Mouse (Mus musculus) T-helper 17 cell (primary cell): ENCODE measurements around the gene Lrrc20.
"Not testable (repeated sequence)": the region's sequence is repeated elsewhere in the genome, so short reads cannot be mapped to it uniquely, and the experiment has no call there.

ENCODE experiments used
- in situ Hi-C, 2 experiments: fragments of 300-600 bp; cut with MboI, MseI; formaldehyde crosslinking; loops; 1 replicate in 1 of 2; 2 replicates in 1 of 2; pipeline ENCODE4 v1.15.1; 2025; ENCODE audit warnings: high pct_unique_total_duplicates in 2 of 2

Lrrc20 gene

GRCm38 (mm10) chr10:61570181-61570580 is 94.6 kb downstream of the Lrrc20 start:
- in situ Hi-C loops, result no loop called here

GRCm38 (mm10) chr10:61572126-61572525 is 96.5 kb downstream of the Lrrc20 start:
- in situ Hi-C loops, result no loop called here

DNA sequence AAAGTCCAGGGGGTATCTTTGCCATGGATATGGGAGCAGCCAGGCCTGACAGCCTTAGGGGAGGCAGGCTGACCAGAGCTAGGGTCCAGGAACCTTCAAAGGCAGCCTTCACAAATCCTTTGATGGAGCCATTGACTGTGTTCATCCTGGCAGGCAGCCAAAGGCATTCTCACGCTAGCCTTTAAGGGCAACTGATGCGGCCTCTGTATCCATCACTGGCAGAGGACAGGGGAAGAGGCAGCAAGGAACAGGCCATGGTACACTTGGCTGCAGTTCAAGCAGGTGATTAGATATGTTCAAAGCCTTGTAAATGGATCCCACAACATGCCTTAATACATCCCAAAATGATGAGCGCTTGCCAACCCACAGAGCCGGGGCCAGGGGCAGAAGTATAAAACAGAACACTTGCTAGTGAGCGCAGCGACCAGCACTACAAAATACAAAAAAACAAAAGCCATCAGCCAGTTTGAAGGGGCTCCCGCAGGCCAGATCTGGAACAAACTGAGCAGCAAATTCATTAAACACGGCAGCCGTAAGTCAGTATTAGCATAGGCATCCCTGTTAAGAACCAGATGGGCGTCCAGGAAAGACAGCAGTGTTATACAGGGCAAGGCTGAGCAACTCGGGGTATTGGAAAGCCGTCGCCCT is 100.6 kb downstream of the Lrrc20 start:
- in situ Hi-C loops, result no loop called here

GRCm38 (mm10) chr10:61587241-61587849 is 111.7 kb downstream of the Lrrc20 start:
- in situ Hi-C loops, result loop anchor here in 1 of 2 experiments (10.0 kb wide), 1 partner anchor 63 kb away; no protein-coding TSS in a partner anchor

GRCm38 (mm10) chr10:61597991-61598390 is 122.4 kb downstream of the Lrrc20 start:
- in situ Hi-C loops, result no loop called here

GRCm38 (mm10) chr10:61599556-61600114 is 124.0 kb downstream of the Lrrc20 start:
- in situ Hi-C loops, result loop anchor here (5.0 to 10.0 kb wide), 3 partner anchors 55 to 455 kb away; partner anchors contain the start of gene Sgpl1 (in 1 of the 2)

- in situ Hi-C loops, result loop anchor here (5.0 to 10.0 kb wide), 3 partner anchors 52 to 458 kb away; partner anchors contain the start of gene Sgpl1 (in 1 of the 2)
Measured at GRCm38 (mm10) chr10:61602283-61603033, 126.9 kb downstream of the Lrrc20 start.

GRCm38 (mm10) chr10:61604376-61605065 is 128.9 kb downstream of the Lrrc20 start:
- in situ Hi-C loops, result loop anchor here (5.0 to 10.0 kb wide), 4 partner anchors 50 to 460 kb away; partner anchors contain the start of gene Sgpl1 (in 1 of the 2)

GRCm38 (mm10) chr10:61605381-61605780 is 129.8 kb downstream of the Lrrc20 start:
- in situ Hi-C loops, result loop anchor here (5.0 to 10.0 kb wide), 3 partner anchors 49 to 461 kb away; partner anchors contain the start of gene Sgpl1 (in 1 of the 2)

- in situ Hi-C loops, result loop anchor here (5.0 to 10.0 kb wide), 3 partner anchors 49 to 461 kb away; partner anchors contain the start of gene Sgpl1 (in 1 of the 2)
Measured at GRCm38 (mm10) chr10:61605851-61606250, 130.2 kb downstream of the Lrrc20 start.

GRCm38 (mm10) chr10:61608233-61608632 is 132.6 kb downstream of the Lrrc20 start:
- in situ Hi-C loops, result loop anchor here (5.0 to 10.0 kb wide), 3 partner anchors 47 to 463 kb away; partner anchors contain the start of gene Sgpl1 (in 1 of the 2)

- in situ Hi-C loops, result no loop called here
Measured at GRCm38 (mm10) chr10:61610650-61611235, 135.1 kb downstream of the Lrrc20 start.

DNA sequence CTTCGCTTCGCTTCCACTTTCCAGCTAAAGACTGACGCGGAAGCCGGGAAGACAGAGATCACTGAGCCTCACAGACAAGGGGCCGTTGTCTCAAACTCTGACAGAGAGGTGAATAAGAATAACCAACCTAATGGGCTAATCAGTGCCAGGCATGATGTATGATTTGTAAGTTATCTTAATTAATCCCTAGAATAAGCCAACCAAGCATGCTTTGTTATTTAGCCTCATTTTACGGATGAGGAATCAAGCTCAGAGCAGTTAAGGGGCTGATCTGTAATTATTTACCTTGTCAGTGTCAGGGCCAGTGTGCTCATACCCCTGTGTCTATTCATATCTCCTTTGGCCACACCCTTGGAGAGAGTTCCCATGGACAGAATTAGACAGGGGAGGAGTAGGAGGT is 138.7 kb downstream of the Lrrc20 start:
- in situ Hi-C loops, result no loop called here

GRCm38 (mm10) chr10:61618528-61618927 is 142.9 kb downstream of the Lrrc20 start:
- in situ Hi-C loops, result no loop called here

GRCm38 (mm10) chr10:61621681-61622080 is 146.1 kb downstream of the Lrrc20 start:
- in situ Hi-C loops, result no loop called here

- in situ Hi-C loops, result not testable (repeated sequence)
Measured at GRCm38 (mm10) chr10:61623874-61624273, 148.3 kb downstream of the Lrrc20 start.

GRCm38 (mm10) chr10:61624771-61625170 is 149.2 kb downstream of the Lrrc20 start:
- in situ Hi-C loops, result no loop called here

GRCm38 (mm10) chr10:61625381-61626257 is 150.0 kb downstream of the Lrrc20 start:
- in situ Hi-C loops, result no loop called here

DNA sequence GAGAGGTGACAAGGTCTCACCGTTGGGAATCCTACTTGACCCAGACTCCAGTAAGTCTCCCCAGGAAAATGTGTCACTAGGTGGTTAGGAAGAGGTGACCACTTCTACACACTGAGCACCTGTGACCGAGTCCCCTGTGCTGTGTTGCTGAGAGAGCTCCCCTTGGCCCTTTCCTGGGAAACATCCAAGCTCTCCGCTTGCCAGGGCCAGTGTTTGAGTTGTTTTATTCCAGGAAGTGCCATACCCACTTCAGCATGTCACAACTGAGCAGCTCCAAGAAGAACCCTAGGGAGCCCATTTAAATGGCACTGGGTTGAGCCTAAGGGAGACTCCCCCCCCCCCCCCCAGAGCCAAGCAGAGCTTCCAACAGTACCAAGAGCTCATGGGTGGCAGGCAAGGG is 150.9 kb downstream of the Lrrc20 start:
- in situ Hi-C loops, result no loop called here
